In genomic region chr14:75883873-75884272, GRCm38 (mm10) we compare ENCODE assay signal across 15 mouse cellular contexts.
"Had no signal": no experiment of that assay in that cellular context is flagged by ENCODE, and none has a peak within 500 bp of the region (broad histone marks: within the 10 kb centered on the region; RNA-seq: fewer than 3 reads in every experiment).

No protein-coding gene starts in this region.

- H3K27me3 ChIP-seq: neural tube, embryonic 15.5 days; stomach, embryonic 15.5 days had no signal

- H3K4me3 ChIP-seq: neural tube, embryonic 15.5 days; stomach, embryonic 15.5 days had no signal

- H3K9me3 ChIP-seq: neural tube, embryonic 15.5 days; stomach, embryonic 15.5 days had no signal

- H3K36me3 ChIP-seq: neural tube, embryonic 15.5 days; stomach, embryonic 15.5 days had no signal

- H3K4me2 ChIP-seq: neural tube, embryonic 15.5 days; stomach, embryonic 15.5 days had no signal

- DNase-seq: retina, postnatal 1 day; right cerebral cortex, adult 18-20 months; right cerebral cortex, postnatal 14 days; right cerebral cortex, postnatal 25 days; right cerebral cortex, postnatal 4 days; spleen, adult 18-20 months; thymus, adult 18-20 months; thymus, adult 2 months; thymus, postnatal 14 days; thymus, postnatal 25 days; thymus, postnatal 36 days; thymus, postnatal 4 days had no signal

- H3K27ac ChIP-seq: neural tube, embryonic 15.5 days; stomach, embryonic 15.5 days; stomach, postnatal 0 days had no signal

- H3K4me1 ChIP-seq: stomach, embryonic 15.5 days had no signal

- H3K9ac ChIP-seq: neural tube, embryonic 15.5 days; stomach, embryonic 15.5 days had no signal
